Comparison of ENCODE assay signal across 13 mouse cellular contexts in genomic region chr1:184117586-184117985, GRCm38 (mm10).
DNase-seq lines count a peak whose midpoint lies in the region; ATAC-seq and TF ChIP-seq lines count a peak whose summit lies in the region.
"Had no signal": no experiment of that assay in that cellular context is flagged by ENCODE, and none has a peak within 500 bp of the region (broad histone marks: within the 10 kb centered on the region; RNA-seq: fewer than 3 reads in every experiment).

No protein-coding gene starts in this region.

- no peak for ATAC-seq in limb, embryonic 15.5 days (ENCODE audit: insufficient number of reproducible peaks, low FRiP score, low TSS enrichment, low read depth)

- H3K27me3 ChIP-seq in limb, embryonic 15.5 days = no peaks in the 10 kb centered on the region
- H3K27me3 ChIP-seq: neural tube, embryonic 15.5 days had no signal

- WGBS in lung, adult 2 months = 71% methylated on average over 7 of the region's 7 CpGs
- 25% methylated on average over 7 of the region's 7 CpGs for WGBS in limb, embryonic 15.5 days

- H3K4me2 ChIP-seq in limb, embryonic 15.5 days = no peak overlapping the region
- H3K4me2 ChIP-seq: hindbrain, embryonic 14.5 days; neural tube, embryonic 15.5 days had no signal

- no peak overlapping the region for H3K9ac ChIP-seq in limb, embryonic 15.5 days
- H3K9ac ChIP-seq: hindbrain, embryonic 14.5 days; neural tube, embryonic 15.5 days had no signal

- no peaks in the 10 kb centered on the region for H3K9me3 ChIP-seq in limb, embryonic 15.5 days
- H3K9me3 ChIP-seq: neural tube, embryonic 15.5 days had no signal

- no peak overlapping the region for H3K4me3 ChIP-seq in lung, adult 2 months (replicated peaks; ENCODE audit: extremely low read depth, low read depth, low read length)
- H3K4me3 ChIP-seq in limb, embryonic 15.5 days = no peak overlapping the region
- H3K4me3 ChIP-seq: neural tube, embryonic 15.5 days had no signal

- no peak for TF ChIP-seq POLR2A in lung, adult 2 months (IDR thresholded peaks at IDR 0.05; ENCODE audit: borderline replicate concordance, extremely low read depth, low read depth, low read length)

- no peaks in the 10 kb centered on the region for H3K4me1 ChIP-seq in lung, adult 2 months (ENCODE audit: control insufficient read depth, insufficient read depth, low read length)
- H3K4me1 ChIP-seq in limb, embryonic 15.5 days = peaks cover 11% of the 10 kb centered on the region
- H3K4me1 ChIP-seq: neural tube, embryonic 15.5 days had no signal

- DNase-seq in cerebellum, postnatal 10 days = peak; percentile 14 to 20
- DNase-seq in cerebellum, adult 11-12 months = no peak
- peak; percentile 41 for DNase-seq in lung, postnatal 10 days
- DNase-seq in lung, adult 2 months = no peak
- no peak for DNase-seq in T-cell, adult 2 months (ENCODE audit: low spot score)
- no peak for DNase-seq in spleen, postnatal 4 days (ENCODE audit: low spot score in 2 of 2)
- no peak for DNase-seq in testis, postnatal 10 days (ENCODE audit: low spot score)
- DNase-seq: cerebellum, adult 2 months; embryo, embryonic 11 days; liver had no signal

- no peaks in the 10 kb centered on the region for H3K36me3 ChIP-seq in limb, embryonic 15.5 days
- H3K36me3 ChIP-seq: neural tube, embryonic 15.5 days had no signal

- 0 out of 2 replicates have a peak overlapping the region, but pooled peaks have one; percentile 22 for H3K27ac ChIP-seq in limb, embryonic 15.5 days
- H3K27ac ChIP-seq: hindbrain, embryonic 14.5 days; neural tube, embryonic 15.5 days had no signal

- TF ChIP-seq CTCF in lung, adult 2 months (IDR thresholded peaks at IDR 0.05; ENCODE audit: insufficient read depth, low read length) = no peak

Comparison
In these comparisons a context has a peak if more than half of its experiments do, and no peak if none do; other contexts are left out.
1. DNase-seq: peak in cerebellum, postnatal 10 days (2 of 2) and lung, postnatal 10 days (single experiment); none in cerebellum, adult 11-12 months (single experiment), lung, adult 2 months (single experiment), T-cell, adult 2 months (single experiment), spleen, postnatal 4 days (0 of 2) and testis, postnatal 10 days (single experiment).